Mouse (Mus musculus) yolk sac, embryonic 10.5 days (tissue): ENCODE results near the gene Txnip.

Experiments used
- DNase-seq: peaks from one replicate; pipeline ENCODE4 v3.0.0-alpha.2; 2017; ENCODE audit warnings: low spot score

The Txnip gene

DNA sequence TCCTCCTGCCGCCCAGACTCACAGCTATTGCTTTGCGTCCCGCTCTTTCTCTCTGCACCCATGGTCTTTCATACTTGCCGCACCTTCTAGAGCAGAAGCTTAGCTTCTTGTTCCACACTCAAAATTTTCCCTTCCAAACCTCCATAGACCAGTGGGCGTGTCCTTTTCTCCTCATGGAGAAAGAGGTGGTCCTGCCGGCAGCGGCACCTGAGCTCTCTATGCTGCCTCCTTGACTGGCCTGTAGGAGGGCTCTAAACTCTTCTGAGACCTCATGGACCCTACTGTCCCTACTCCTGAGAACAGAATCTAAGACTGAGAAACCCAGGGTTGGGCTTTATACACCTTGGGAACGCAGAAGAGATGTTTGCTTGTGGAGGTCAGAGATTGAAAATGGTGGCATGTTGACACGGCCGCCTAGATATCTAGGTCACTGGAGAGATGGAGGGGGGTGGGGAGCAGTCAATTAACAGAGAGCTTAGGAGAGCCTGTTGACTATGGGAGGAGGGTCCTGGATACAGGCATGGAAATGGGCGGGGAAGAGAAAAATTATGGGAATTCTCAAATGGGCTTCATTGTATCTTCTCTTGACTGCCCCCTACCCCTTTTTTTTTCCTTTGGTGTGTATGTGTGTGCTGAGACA, 12.3 kb downstream of the Txnip start:
- no peak for DNase-seq

DNA sequence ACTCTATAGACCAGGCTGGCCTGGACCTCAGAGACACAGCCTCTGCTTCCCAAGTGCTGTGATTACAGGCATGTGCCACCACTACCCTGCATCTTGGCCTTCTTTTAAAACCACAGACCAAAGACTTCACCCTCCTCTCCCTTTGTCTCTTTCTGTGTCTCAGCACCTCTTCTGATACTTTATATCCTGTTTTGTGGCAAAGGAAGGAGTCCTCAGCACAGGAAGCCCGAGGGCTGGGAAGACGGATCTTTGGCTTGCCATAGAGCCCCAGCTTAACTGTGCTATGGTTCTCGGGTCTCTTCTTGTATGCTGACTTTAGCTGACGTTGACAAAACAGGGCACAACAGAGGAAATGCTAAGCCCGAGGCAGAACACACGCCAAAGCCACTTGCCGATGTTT, 12.9 kb downstream of the Txnip start:
- DNase-seq, result no peak

DNA sequence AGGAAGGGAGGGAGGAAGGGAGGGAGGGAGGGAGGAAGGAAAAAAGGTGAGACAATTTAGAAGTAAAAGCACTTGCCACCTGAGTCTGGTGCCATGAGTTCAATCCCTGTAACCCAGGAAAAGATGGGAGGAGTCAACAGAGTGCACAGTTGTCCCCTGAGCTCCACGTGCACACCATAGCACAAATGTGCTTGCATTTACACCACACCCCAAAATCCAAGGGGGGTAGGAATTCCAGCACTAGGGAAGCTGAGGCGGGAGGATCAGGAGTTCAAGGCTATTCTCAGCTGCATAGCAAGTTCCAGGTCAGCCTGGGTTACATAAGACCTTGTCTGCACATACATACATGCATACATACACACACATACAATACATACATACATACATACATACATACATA, 13.6 kb downstream of the Txnip start:
- DNase-seq, result no peak

DNA sequence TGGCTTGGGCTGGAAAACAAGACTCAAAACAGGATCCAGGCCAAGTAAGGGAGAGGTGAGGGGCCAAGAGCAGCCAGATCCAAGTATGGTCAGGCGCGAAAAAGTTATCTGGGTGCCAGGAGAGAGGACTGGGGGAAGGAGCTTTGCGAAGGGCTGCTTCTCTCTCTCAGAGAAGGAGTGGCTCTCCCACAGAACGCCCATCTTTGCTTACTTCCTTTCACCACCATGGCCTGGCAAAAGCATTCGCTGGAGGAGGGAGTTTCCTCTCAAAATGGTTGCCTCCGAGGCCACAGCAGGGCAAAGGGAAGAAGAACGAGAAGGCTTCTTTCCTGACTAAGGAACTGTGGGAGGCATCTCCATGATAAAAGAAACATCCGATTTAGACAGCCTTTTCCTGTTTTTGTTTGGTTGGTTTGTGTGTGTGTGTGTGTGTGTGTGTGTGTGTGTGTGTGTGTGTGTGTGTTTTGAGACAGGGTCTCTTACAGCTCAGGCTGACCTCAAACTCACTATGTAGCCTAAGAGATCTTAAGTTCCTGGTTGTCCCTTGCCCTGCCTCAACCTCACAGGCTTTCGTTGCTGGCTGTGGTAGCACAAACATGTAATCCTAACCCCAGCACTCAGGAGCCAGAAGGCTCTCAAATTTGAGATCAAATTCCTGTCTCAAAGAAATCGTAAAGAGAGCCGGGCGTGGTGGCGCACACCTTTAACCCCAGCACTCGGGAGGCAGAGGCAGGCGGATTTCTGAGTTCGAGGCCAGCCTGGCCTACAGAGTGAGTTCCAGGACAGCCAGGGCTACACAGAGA, 14.3 kb downstream of the Txnip start:
- no peak for DNase-seq

DNA sequence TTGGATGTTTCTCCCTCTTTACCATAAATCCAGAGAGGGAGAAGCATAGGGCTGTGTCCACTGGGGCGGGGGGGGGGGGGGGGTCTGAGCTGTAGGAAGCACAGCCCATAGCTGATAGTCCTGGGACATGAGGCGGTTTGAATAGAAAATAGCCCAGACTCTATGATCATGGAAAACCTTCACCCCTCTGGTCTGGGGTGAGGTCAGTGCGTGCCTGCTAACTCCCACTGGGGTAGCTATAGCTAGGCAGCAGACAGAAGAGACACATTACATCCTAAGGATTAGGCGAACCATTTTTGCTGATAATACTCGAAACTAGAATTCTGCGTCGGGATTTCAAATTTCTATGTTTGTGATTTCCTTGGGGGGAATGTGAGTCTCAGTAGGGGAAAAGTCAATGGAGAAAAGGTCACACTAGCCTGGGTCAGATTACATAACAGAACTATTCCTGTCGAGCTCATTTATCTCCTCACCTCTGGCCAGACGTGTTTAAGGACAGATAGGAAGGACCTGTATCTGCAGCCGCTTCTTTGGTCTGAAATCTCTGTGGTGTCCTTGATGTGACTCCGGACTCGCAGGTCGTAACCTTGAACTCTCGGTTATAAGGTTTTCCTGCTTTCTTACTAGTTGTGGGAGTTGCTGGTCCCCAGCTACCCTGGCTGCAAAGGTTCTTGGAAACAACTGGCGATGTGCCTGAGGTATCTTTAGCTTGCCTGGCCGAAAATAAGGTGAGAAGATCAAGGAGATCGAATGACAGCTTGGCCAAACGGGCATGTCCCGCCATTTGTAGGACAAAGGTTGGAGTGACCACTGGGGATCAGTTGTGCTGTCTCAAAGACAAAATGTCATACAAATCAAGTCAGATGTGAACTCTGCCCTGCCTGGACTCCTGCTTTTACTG, 16.1 kb downstream of the Txnip start:
- no peak for DNase-seq

DNA sequence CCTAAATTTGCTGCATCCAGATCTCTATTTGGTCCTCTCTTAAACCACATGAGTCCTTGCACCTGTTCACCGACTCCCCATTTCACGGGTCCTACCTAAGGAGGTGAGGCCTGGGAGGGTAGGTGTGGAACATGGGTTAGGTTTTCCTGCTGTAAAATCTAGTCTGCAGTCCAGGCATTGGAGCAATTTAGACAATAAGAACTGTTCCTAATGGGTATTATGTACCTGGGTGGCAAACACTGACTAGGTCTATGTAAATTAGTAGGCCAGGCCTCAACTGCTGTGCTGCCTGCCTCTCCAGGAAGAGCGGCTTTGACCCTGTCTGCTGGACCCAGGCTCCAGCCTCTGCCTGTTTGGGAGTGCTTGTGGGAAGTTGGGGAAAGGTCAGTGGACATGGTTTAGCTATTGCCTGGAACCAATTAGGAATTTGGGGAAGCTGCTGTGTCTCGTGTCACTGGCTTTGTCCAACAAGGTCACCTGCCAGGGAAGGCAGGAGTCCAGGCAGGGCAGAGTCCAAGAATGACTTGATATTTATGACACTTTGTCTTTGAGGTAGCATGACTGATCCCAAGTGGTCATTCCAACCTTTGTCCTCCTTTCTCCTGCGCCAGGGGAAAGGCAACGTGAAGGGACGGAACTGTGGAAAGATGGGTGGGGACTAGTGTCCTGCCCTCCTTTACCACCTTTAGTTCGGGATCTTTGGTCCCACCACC, 17.7 kb downstream of the Txnip start:
- peak; percentile 76 for DNase-seq

DNA sequence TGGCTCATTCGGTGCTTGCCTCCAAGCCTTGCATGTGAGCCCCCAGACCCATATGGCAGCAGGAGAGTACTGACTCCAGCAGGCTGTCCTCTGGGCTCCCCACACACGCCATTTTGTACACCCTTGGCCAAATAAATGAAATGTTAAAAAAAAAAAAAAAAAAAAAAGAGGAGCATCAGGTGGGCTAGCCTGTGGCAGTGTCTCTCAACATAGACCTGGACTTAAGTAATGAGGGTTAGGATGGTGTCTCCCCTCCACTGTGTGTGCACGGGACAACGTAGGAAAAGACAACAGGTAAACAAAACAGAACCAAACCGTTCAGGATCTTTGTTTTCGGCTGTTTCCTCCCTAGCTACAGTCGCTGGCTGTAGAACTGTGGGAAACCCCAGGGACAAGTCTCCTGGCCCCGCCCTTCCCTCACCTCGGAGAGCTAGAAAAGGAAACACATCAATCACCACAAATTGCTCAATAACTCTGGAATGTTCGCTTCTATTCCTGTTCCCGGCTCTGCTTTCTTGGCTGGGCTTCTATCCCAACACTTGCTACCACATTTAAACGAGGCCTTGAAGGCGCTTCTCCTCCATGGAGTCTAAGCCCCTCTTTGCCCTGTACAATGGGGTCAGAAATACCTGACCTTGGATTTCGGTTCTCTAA, 18.4 kb downstream of the Txnip start:
- peak; percentile 76 for DNase-seq

DNA sequence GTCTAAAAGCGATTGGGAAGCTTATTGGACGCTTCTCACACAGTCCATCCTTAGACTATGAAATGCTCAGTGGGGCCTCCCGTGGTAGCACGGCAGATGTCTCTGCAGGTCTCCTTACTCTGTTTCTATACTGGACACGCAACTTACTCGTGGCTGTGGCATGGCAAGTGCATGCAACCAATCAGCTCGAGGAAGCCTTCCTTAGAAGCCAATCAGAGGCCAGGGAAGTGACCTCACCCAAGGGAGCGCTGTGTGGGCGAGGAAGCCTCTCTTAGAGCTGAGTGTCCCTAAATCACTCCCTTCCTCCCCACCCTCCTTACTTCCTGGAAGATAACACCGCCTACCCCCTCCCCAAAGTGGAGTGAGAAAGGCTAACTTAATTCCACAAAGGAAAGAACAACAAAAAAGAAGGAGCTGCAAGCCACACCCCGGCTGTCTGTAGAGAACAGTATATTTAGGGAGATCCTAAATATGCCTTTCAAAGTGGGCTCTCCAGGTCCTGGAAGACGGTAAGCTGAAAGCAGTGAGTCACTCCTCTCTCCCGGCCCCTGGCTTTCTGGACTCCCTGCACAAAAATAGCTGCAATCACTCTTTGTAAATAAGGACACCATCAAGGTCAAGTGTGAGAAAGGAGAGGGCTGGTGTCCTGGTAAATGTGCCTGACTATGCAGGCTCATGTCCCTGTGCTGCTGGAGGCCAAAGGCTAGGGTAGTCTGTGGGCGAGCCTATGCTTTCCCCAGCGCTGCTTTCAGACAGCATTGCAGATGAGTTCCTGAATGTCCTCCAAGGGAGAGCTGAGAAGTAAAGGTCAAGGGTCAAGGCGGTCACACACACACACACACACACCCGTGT, 19.2 kb downstream of the Txnip start, which contains the start of gene Gm16253:
TSS of gene Gm16253 (plus strand) at position 295 of the 852 bp plus-strand sequence.
- peak; percentile 91 for DNase-seq

DNA sequence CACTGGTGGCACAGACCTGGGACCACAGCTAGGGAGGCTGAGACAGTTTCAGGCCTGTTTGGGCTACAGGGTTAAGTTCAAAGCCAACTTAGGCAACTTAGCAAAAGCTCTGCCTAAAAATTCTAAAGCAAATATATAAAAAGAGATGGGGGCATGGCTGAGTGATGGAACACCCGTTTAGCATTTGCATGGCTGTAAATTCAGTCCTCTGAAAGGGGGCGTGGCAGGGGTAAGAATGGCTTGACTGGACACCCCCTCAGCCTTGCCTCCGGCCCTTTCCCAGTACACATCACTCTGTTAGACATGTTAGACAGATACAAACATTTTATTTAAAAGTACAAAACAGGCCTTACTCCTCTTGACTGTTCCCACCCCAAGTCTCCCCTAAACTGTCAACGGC, 19.8 kb downstream of the Txnip start:
- no peak for DNase-seq

DNA sequence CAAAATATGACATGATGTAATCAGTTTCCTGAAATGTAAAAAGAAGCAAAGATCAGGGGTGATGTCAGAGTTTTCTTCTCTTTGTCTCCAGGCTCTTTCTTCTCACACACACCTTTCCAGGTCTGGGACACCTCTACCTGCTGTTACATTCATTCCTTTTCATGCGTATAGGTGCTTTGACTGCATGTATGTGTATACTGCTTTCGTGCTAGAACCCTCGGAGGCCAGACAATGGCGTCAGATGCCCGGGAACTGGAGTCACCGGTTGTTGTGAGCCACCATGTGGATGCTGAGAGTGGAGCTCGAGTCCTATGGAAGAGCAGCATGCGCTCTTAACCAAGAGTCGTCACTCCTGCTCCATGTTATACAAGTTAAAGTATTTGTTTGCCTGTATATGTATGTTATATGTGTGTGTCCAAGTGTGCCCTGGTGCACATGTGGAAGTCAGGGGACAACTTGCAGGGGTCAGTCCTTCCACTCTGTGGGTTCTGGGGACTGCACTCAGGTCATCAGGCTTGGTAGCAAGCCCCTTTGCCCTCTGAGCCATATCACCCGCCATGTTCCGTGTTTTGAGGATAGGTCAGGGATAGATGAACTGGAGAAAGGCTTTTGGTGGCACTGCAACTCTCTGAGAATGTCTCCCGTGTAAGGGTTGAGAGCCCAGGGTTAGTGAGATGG, 20.9 kb downstream of the Txnip start:
- DNase-seq, result no peak

DNA sequence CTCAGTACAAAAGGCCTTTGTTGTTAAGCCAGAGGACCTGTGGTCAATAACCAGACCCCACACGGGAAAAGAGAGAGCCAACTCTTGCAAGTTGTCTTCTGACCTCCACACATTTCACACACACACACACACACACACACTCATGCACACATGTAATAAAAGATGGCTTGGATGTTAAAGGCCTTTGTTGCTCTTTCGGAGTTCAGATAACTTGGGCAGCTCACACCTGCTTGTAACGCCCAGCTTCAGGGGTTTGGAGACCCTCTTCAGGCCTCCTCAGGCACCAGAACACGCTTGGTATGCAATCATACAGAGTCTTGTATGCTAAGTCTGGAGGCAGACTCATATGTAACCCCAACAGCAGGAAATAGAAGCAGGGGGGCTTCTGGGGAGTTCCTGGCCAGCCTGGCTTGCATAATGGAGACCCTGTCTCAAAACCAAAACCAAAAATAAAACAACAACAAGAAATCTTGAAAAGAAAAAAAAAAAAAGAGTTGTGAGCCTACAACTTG, 21.5 kb downstream of the Txnip start:
- DNase-seq, result no peak

DNA sequence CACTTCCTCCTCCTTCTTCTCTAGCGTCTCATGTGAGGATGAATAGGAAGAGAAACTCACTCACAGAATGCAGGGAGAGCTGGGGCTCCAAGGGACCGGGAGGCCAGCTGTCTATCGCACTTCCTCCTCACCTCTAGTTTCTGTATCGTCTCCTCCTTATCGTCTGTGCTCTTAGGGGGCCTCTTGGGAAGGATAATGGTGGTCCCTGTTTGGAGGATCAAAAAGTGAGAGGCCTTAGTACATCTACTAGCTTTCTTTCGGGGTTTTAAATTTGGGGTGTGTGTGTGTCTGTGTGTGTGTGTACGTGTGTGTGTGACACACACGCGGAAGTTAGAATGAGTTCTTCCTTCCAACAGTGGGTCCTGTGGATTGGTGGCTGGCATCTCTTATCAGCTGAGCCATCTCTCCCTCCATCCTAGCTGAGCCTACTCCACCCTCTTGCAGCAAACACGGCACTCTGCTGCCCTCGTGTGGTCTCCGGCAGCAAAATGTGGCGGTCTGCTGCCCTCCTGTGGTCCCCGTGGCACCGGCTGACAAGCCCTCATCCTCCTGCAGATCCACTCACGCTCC, 22.2 kb downstream of the Txnip start:
- peak; percentile 89 for DNase-seq

DNA sequence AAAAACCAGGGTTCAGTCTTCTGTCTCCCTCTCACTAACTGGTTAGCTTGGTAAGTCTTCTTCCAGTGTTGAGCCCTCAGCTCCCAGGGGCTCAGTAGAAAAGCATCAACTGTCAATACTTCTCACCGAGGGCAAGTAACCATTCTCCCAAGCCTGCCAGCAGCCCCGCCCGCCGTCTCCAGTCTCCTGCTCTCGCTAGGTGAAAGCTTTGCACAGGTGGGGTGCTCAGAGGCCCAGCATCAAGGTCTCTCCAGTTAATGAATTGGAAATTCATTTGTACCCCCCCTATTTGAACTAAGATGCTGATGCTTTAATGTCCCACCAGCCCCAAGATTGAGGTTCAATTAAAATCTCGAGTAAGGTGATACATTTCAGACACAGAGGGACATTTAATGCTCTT, 23.4 kb downstream of the Txnip start:
- DNase-seq, result no peak

DNA sequence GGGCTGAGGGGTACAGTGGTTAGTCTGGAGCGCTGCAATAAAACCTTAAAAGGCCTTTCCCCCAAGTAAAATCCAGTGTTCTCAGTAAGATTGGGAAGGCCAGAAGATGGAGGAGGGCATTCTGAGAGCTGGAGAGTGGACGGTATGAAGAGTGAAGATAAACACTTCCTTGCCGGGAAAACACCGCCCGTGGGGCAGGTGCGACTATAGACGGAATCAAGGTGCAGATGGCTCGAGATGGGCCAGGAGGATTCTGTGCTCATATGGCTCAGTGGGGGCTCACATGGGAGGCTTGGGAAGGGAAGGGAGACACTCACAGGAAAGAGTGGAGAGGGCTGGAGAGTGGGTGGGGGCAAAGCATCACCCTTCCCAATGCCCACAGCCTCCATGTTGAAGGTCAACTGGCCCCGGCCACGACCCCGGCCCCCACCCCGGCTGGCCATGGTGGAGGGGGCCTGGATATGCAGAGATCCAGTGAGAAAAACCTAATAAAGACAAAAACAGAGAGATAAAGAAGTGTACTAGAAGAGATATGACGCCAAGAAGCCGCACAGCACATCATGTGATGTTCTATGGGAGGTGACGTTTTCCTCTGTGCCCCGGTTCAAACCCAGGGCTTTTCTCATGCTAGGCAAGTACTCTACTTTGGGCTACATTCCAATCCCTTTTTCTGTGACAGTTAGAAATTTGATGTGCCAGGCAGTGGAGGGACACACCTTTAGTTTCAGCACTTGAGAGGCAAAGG, 24.2 kb downstream of the Txnip start:
- no peak for DNase-seq

DNA sequence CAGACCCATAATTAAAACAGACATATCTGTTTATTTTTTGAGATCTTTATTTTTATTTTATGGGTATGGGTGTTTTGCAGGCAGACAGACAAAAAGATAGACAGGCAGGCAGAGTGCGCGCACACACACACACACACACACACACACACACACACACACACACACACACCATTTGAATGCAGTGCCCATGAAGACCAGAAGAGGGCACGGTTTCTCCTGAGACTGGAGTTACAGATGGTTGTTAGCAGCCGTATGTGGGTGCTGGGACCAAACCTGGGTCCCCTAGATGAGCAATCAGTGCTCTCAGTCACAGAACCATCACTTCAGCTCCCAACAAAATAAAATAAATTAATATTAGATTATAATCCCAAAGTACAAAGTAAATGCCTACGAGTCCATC, 25.6 kb downstream of the Txnip start:
- DNase-seq, result no peak

DNA sequence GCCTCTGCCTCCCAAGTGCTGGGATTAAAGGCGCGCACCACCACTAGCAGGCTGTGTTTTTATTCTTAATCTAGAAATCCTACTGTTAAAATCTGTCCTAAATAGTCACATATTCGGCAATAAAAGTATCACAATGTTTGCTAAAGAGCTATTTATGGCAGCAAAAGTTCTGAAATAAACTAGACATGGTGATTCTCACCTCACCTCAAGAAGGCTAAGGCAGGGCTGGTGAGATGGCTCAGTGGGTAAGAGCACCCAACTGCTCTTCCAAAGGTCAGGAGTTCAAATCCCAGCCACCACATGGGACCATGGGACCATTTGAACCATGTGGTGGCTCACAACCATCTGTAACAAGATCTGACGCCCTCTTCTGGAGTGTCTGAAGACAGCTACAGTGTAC, 32.9 kb downstream of the Txnip start:
- no peak for DNase-seq

DNA sequence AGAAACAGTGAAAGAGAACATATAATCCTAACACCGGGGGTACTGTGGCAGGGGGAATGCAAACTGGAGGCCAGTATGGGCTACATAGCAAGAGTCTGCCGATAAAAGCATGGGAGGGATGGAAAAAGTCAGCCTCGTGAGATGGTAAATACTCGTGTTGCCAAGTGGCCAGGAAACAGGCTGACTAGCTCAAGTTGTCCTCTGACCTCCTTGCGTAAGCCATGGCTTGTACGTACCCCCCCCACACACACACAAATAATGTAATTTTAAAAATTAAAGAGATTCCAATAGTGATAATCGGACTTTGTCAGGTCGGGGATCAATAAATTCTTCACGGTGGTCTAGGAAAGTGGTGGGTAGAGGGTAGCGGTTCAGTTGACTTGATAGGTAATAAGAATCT, 35.6 kb downstream of the Txnip start:
- peak; percentile 26 for DNase-seq

DNA sequence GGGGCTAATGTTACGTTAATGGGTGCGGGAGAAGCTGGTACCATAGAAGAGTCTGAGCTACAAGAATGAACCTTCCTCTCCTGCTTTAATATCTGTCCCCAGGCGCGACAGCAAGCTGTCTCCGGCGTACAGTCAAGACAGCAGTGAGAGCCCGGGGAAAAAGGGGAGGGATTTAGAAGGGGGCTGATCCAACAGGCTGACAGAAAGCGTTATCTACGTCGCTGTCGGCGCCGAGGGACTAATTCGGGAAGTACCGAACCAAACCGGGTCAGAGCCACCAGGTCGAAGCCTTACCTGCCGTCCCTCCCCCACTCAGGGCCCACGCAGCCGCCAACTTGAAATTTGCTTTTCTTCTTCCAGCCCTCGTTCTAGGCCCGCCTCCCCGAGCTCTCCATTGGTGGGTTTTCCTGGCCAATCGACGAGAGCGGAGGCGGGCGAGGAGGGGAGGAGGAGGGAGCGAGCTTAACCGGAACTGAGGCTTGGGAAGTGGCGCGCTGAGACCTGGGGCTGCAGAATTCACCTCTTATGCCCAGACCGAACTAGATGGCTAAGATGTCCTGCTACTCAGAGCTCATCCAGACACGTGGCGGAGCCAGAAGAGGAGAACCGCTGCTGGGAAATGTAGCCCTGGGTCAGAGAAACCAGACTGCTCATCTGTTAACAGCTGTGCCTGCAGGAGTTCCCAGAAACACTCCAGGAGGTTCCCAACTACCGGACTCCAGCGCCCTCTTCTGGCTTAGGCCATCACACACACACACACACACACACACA, 36.2 kb downstream of the Txnip start, which contains the start of gene Polr3gl:
TSS of gene Polr3gl (minus strand) at position 392 of the 771 bp plus-strand sequence.
- peak; percentile 95 for DNase-seq
